Mouse (Mus musculus): ENCODE results near the gene Ift52.

The Ift52 gene

DNA sequence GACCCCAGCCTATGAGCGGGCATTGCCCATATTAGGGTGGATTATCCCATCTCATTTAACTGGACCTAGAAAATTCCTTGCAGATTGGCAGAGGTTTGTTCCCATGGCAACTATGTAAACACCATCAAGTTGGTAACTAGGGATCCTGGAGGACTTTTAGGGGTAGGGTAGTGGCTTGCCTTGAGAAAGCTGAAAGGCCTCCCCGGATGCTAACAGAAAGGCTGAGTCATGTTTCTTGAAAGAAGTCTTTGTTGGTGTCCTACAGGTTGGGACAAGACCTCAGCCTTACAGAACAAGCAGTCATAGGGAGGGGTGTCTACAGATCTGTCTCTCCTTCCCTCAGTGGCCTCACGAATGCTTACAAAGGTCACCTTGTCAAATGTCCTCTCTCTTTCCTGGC, 58.1 kb downstream of the Ift52 start:
- no peak for DNase-seq

DNA sequence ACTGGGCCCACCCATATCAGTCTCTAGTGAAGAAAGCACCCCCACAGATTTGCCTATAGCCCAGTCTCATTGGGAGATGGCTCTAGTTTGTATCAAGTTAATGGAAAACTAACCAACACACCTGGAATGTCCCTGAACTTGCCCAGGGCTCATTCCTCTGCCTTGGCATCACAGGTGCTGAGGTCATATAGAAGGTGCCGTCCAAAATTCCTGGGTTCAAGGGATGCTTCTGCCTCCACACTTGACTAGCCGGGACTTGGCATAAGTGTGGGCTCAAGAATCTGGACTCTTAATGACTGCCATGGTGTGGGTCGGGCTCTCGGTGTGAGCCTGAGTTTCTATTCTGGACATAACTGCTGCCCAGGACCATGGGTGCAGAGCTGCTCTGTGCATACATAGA, 61.9 kb downstream of the Ift52 start:
- DNase-seq = no peak

DNA sequence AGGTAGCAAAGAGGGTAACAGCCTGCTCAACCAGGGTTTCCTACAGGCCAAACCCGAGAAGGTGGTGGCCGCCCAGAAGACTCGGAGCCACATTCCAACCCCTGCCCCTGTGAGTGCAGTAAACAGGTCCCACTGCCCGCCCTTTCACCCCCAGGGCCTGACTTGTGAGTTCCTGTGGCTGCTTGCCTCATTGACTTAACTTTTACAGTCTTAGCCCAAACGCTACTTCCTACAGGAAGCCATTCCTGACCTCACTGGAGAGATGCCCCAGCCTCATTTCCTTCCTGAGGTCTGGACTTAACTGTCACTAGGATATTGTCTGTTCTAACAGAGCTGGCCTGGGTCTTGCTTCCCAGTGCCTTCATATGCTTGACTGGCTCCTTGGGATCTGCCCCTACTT, 65.4 kb downstream of the Ift52 start:
- no peak for DNase-seq

DNA sequence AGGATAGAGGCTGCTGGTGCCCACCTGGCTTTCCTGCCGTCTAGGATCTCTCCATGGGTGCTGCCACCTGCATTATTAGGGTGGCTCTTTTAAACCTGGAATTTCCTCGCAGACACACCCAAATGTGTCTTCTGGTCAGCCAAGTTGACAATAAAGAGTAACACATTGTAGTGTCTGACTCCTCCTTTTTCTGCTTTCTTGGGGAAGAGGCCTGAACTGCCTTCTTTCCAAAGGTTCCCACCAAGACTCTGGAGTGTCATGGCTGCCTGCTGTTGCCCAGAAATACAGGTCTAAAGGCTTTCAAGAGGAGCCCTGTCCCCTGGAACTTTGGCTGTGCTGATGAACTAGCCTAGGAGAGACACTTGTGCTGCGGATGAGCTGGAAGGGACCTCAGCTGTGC, 67.4 kb downstream of the Ift52 start:
- no peak for DNase-seq

DNA sequence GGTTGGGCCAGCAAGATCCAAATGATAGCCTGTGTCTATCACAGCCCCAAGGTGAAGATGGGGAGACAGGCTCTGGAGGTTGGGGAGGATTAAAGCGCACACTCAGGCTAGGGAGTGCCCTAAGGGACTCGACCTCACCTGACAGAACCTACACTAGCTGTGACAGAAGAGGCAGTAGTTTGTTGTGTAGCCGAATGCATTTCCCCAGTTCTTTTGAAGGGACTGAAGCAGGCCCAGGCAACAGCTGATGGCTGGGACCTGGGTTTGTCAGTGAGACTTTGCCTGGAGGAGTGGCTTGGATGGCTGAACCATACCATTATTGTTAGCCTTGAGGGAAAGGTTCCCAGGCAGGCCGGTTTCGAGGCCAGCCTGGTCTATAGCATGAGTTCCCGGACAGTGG, 67.9 kb downstream of the Ift52 start:
- no peak for DNase-seq

DNA sequence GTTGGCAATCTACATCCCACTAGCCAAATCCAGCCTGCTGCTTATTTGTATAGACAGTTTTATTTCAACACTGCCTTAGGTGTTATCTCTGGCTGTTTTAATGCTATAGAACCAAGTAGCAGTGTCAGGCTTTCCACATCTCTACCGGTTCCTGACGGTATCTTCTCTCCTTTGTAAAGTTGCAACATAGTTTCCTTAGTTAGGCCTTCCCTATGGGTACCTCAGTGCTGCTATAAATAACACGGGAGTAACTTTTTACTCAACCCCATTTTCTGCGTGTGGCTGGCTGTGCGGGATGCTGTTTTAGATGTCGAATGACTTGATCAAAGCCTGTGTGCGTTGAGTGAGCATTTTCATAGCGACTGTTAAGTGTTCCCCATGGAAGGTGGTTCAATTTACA, 69.4 kb downstream of the Ift52 start:
- DNase-seq = no peak

DNA sequence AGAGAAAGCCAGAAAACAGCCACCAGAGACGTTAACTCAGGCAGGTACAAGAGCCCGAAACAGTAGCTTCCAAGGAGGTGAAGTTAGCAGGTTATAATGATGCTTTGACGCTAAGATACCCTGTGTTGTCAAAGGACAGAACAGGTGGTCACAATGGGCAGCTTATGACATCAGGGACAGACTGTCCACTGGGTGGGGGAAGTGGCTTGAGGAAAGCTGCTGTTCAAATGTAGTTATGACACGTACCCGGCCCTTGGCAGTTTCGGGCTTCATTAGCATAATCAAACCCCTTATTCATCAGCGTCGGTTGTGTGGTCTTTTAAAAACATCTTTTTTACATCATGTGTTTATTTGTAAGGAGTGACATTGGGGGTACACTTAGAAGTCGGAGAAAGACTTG, 70.6 kb downstream of the Ift52 start, which contains the start of gene Gtsf1l:
Gtsf1l (minus strand) TSS at position 128 of the 400 bp plus-strand sequence.
- no peak for DNase-seq

DNA sequence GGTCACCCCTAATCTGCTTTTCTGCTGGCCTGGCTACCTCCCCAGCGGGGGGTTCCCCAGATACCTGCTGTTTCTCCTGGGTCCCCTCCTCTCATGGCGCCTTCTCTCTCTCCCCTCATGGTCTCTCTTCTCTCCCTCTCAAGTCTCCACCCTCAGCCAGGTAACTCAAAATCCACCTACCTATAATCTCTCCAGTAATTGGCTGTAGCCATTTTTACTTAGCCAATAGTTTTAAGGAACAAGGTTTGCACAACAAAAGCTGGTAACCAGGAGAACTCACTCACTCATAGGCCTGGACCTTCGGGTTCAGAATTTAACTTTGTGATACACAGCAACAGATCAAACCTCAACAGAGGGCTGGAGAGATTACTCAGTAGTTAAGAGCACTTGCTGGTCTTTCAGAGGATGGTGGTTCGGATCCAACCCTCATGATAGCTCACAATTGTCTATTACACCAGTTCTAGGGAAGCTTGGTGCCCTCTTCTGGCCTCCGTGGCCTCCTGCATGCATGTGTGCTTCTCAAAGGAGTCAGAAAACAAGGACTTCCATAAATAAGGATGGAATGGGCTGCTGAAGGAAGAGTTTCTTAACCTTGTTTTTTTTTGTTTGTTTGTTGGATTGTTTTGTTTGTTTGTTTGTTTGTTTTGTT, 72.4 kb downstream of the Ift52 start:
- DNase-seq = peak in 1 of 2 experiments; percentile 30

DNA sequence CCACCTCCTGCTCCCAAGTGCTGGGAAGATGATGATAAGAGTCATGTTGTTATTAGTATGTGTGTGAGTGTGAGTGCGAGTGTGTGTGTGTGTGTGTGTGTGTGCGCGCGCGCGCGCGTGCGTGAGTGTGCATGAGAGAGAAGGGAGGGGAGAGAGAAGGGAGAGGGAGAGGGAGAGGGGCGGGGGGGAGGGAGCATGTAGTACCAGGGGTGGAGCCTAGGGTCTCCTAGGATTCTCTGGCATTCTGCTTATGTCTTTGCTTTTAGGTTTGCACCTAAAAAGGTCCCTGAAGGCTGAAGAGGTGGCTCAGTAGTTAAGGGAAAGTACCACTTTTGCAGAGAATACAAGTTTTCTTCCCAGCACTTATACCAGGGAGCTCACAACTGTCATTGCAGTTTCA, 77.8 kb downstream of the Ift52 start:
- DNase-seq = no peak
